Mouse (Mus musculus) forebrain, embryonic 15.5 days (tissue): ENCODE data around the gene Pcnx2. TPM values are rescaled to one million over a fixed set of nuclear protein-coding genes. Genes with fewer than 3 reads are reported as not detected.
A peak's percentile ranks its signal among the peaks of the same experiment; 100 is the strongest.

ENCODE experiments used
- ATAC-seq: fragments of 200-750 bp; cut with Nextera tagmentation; replicated peaks from 2 replicates; pipeline ENCODE4 v1.8.0; 2017; ENCODE audit warnings: mild to moderate bottlenecking, moderate TSS enrichment, moderate library complexity
- H3K27ac ChIP-seq: fragments of 300-500 bp; sonication (generic); replicated peaks from 2 replicates; pipeline ENCODE4 v1.5.1; 2015; ENCODE audit warnings: mild to moderate bottlenecking, inconsistent platforms
- H3K27me3 ChIP-seq: fragments of 300-500 bp; sonication (generic); 2 replicates; pipeline ENCODE4 v1.6.1; 2015; ENCODE audit warnings: inconsistent platforms
- H3K36me3 ChIP-seq: fragments of 300-500 bp; sonication (generic); 2 replicates; pipeline ENCODE4 v1.6.1; 2015; ENCODE audit warnings: mild to moderate bottlenecking, inconsistent platforms
- H3K4me1 ChIP-seq: fragments of 300-500 bp; sonication (generic); 2 replicates; pipeline ENCODE4 v1.6.1; 2015; ENCODE audit warnings: inconsistent platforms
- H3K4me2 ChIP-seq: fragments of 300-500 bp; sonication (generic); replicated peaks from 2 replicates; pipeline ENCODE4 v1.6.1; 2015; ENCODE audit warnings: mild to moderate bottlenecking, inconsistent platforms
- H3K4me3 ChIP-seq: fragments of 300-500 bp; sonication (generic); 2 replicates; pipeline ENCODE4 v1.5.1; 2015; ENCODE audit warnings: mild to moderate bottlenecking, inconsistent platforms
- H3K9ac ChIP-seq: fragments of 300-500 bp; sonication (generic); replicated peaks from 2 replicates; pipeline ENCODE4 v1.6.1; 2015; ENCODE audit warnings: mild to moderate bottlenecking, inconsistent platforms
- H3K9me3 ChIP-seq: fragments of 300-500 bp; sonication (generic); 2 replicates; pipeline ENCODE4 v1.6.1; 2016; ENCODE audit warnings: inconsistent platforms
- WGBS: fragments of 180-500 bp; shearing (Covaris S2); methylation state at CpG from one replicate; pipeline ENCODE4 v1.1.7; 2015; ENCODE audit warnings: mixed read lengths; 5-methylcytosine and 5-hydroxymethylcytosine counted together
- polyA plus RNA-seq: library from polyadenylated mRNA; unstranded; fragments of >200 nt; fragmentation: Nextera tagmentation; extraction: Ambion mirVana; gene quantifications from 2 replicates; pipeline ENCODE4 v1.2.1, GENCODE M21; 2015

Gene Pcnx2
- polyA plus RNA-seq, 1 experiment from 2014 or later = 3.8 TPM

- no peak overlapping the region for H3K9ac ChIP-seq
- H3K9me3 ChIP-seq = no peaks in the 10 kb centered on the region
- WGBS = 75% methylated on average over 6 of the region's 6 CpGs
- no peak overlapping the region for H3K4me3 ChIP-seq
- H3K27ac ChIP-seq = no peak overlapping the region
- no peaks in the 10 kb centered on the region for H3K4me1 ChIP-seq
- no peak for ATAC-seq
- H3K36me3 ChIP-seq = peaks cover 3% of the 10 kb centered on the region; the same call in 1 of the 2 replicates
- H3K4me2 ChIP-seq = no peak overlapping the region
- H3K27me3 ChIP-seq = no peaks in the 10 kb centered on the region
These were observed 89.3 kb downstream of the Pcnx2 start for GRCm38 (mm10) chr8:125808826-125809225.

GRCm38 (mm10) chr8:125807905-125808310, 90.2 kb downstream of the Pcnx2 start:
- Histone ChIP-seq H3K27me3 (no peaks in the 10 kb centered on the region), H3K9me3 (no peaks in the 10 kb centered on the region), H3K4me1 (no peaks in the 10 kb centered on the region), H3K9ac (no peak overlapping the region), H3K4me3 (no peak overlapping the region), H3K36me3 (peaks cover 3% of the 10 kb centered on the region; the same call in 1 of the 2 replicates), H3K27ac (no peak overlapping the region), H3K4me2 (no peak overlapping the region)
- 90% methylated on average over 12 of the region's 12 CpGs for WGBS
- ATAC-seq = no peak

- Histone ChIP-seq H3K27me3 (no peaks in the 10 kb centered on the region), H3K4me2 (no peak overlapping the region), H3K27ac (no peak overlapping the region), H3K4me1 (no peaks in the 10 kb centered on the region), H3K9me3 (no peaks in the 10 kb centered on the region), H3K36me3 (peaks cover 3% of the 10 kb centered on the region; the same call in 1 of the 2 replicates), H3K9ac (no peak overlapping the region), H3K4me3 (no peak overlapping the region)
- ATAC-seq = no peak
- 88% methylated on average over 12 of the region's 12 CpGs for WGBS
These were observed 91.7 kb downstream of the Pcnx2 start for GRCm38 (mm10) chr8:125806459-125806858.

- WGBS = 91% methylated on average over 2 of the region's 2 CpGs
- Histone ChIP-seq H3K9ac (no peak overlapping the region), H3K27ac (no peak overlapping the region), H3K36me3 (peaks cover 5% of the 10 kb centered on the region; the same call in 1 of the 2 replicates), H3K4me3 (no peak overlapping the region), H3K4me1 (no peaks in the 10 kb centered on the region), H3K9me3 (no peaks in the 10 kb centered on the region), H3K27me3 (no peaks in the 10 kb centered on the region), H3K4me2 (no peak overlapping the region)
- no peak for ATAC-seq
These were observed 101.1 kb downstream of the Pcnx2 start for GRCm38 (mm10) chr8:125796970-125797369.

GRCm38 (mm10) chr8:125795341-125795740, 102.8 kb downstream of the Pcnx2 start:
- H3K4me3 ChIP-seq = no peak overlapping the region
- H3K9ac ChIP-seq = no peak overlapping the region
- no peak overlapping the region for H3K4me2 ChIP-seq
- ATAC-seq = no peak
- no peak overlapping the region for H3K27ac ChIP-seq
- 92% methylated on average over 2 of the region's 2 CpGs for WGBS
- no peaks in the 10 kb centered on the region for H3K4me1 ChIP-seq
- H3K27me3 ChIP-seq = no peaks in the 10 kb centered on the region
- no peaks in the 10 kb centered on the region for H3K9me3 ChIP-seq
- no peaks in the 10 kb centered on the region for H3K36me3 ChIP-seq

- Histone ChIP-seq H3K4me1 (no peaks in the 10 kb centered on the region), H3K27ac (no peak overlapping the region), H3K4me3 (no peak overlapping the region), H3K36me3 (no peaks in the 10 kb centered on the region), H3K9ac (no peak overlapping the region), H3K9me3 (no peaks in the 10 kb centered on the region), H3K27me3 (no peaks in the 10 kb centered on the region), H3K4me2 (no peak overlapping the region)
- no peak for ATAC-seq
- 80% methylated on average over 9 of the region's 9 CpGs for WGBS
These were observed 105.2 kb downstream of the Pcnx2 start for GRCm38 (mm10) chr8:125792816-125793455.

- no peak for ATAC-seq
- 59% methylated on average over 7 of the region's 7 CpGs for WGBS
- Histone ChIP-seq H3K9ac (no peak overlapping the region), H3K9me3 (no peaks in the 10 kb centered on the region), H3K27ac (peak overlapping the region; percentile 5; the same call in 1 of the 2 replicates), H3K4me1 (peaks cover 11% of the 10 kb centered on the region), H3K36me3 (no peaks in the 10 kb centered on the region), H3K4me2 (no peak overlapping the region), H3K27me3 (no peaks in the 10 kb centered on the region), H3K4me3 (no peak overlapping the region)
These were observed 111.2 kb downstream of the Pcnx2 start for GRCm38 (mm10) chr8:125786886-125787285.

GRCm38 (mm10) chr8:125782161-125782560, 116.0 kb downstream of the Pcnx2 start:
- Histone ChIP-seq H3K27ac (no peak overlapping the region), H3K4me1 (peaks cover 6% of the 10 kb centered on the region), H3K9me3 (no peaks in the 10 kb centered on the region), H3K4me2 (no peak overlapping the region), H3K27me3 (no peaks in the 10 kb centered on the region), H3K4me3 (no peak overlapping the region), H3K9ac (no peak overlapping the region), H3K36me3 (no peaks in the 10 kb centered on the region)
- WGBS = 71% methylated on average over 3 of the region's 3 CpGs
- ATAC-seq = no peak

- no peaks in the 10 kb centered on the region for H3K4me1 ChIP-seq
- no peak overlapping the region for H3K4me2 ChIP-seq
- H3K4me3 ChIP-seq = no peak overlapping the region
- no peaks in the 10 kb centered on the region for H3K9me3 ChIP-seq
- no peak for ATAC-seq
- H3K36me3 ChIP-seq = no peaks in the 10 kb centered on the region
- no peak overlapping the region for H3K9ac ChIP-seq
- H3K27ac ChIP-seq = no peak overlapping the region
- 89% methylated on average over 8 of the region's 8 CpGs for WGBS
- H3K27me3 ChIP-seq = no peaks in the 10 kb centered on the region
These were observed 118.5 kb downstream of the Pcnx2 start for GRCm38 (mm10) chr8:125779656-125780055.

GRCm38 (mm10) chr8:125778919-125779318, 119.2 kb downstream of the Pcnx2 start:
- 93% methylated on average over 5 of the region's 5 CpGs for WGBS

GRCm38 (mm10) chr8:125777478-125778164, 120.5 kb downstream of the Pcnx2 start:
- Histone ChIP-seq H3K4me3 (no peak overlapping the region), H3K9me3 (no peaks in the 10 kb centered on the region), H3K4me2 (no peak overlapping the region), H3K36me3 (no peaks in the 10 kb centered on the region), H3K27me3 (no peaks in the 10 kb centered on the region), H3K4me1 (no peaks in the 10 kb centered on the region), H3K9ac (no peak overlapping the region), H3K27ac (no peak overlapping the region)
- 84% methylated on average over 12 of the region's 12 CpGs for WGBS
- no peak for ATAC-seq

More at GRCm38 (mm10) chr8:125778919-125779318, 119.2 kb downstream of the Pcnx2 start:
- ATAC-seq = no peak
- H3K36me3 ChIP-seq = no peaks in the 10 kb centered on the region
- H3K27ac ChIP-seq = no peak overlapping the region
- H3K27me3 ChIP-seq = no peaks in the 10 kb centered on the region
- H3K4me1 ChIP-seq = no peaks in the 10 kb centered on the region
- no peaks in the 10 kb centered on the region for H3K9me3 ChIP-seq
- H3K4me2 ChIP-seq = no peak overlapping the region
- H3K4me3 ChIP-seq = no peak overlapping the region
- H3K9ac ChIP-seq = no peak overlapping the region

- H3K4me3 ChIP-seq = no peak overlapping the region
- 85% methylated on average over 6 of the region's 6 CpGs for WGBS
- no peaks in the 10 kb centered on the region for H3K4me1 ChIP-seq
- H3K9me3 ChIP-seq = no peaks in the 10 kb centered on the region
- no peak overlapping the region for H3K9ac ChIP-seq
- H3K36me3 ChIP-seq = no peaks in the 10 kb centered on the region; the same call in 1 of the 2 replicates
- ATAC-seq = no peak
- no peaks in the 10 kb centered on the region for H3K27me3 ChIP-seq
- H3K4me2 ChIP-seq = no peak overlapping the region
- H3K27ac ChIP-seq = no peak overlapping the region
These were observed 121.3 kb downstream of the Pcnx2 start for GRCm38 (mm10) chr8:125776800-125777199.
